Mouse (Mus musculus): ENCODE measurements around the gene Nup188. TPM values are rescaled to one million over a fixed set of nuclear protein-coding genes. Genes with fewer than 3 reads are reported as not detected.

Gene Nup188
- polyA plus RNA-seq, 1 experiment from 2014 or later = 19.5 TPM

DNA sequence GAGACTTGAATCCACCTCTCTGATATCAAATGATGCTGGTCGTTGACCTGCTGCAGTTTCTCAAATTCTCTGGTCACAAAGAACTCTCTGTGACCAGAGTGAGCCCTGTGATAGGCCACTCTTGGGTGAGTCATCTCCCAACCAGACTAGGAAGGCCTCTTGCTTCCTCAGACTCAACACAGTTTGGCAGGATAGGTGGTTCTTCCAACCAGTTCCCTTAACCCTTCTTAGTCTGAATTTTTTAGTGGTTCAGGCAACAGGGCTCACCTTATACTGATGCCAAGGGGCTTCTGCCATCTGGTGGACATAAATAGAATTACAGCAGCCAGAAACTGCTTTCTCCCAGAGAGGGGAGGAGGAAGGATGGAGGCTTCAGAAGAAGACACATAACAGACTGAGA, 16.1 kb upstream of the Nup188 start:
- no peak overlapping the region for H3K9ac ChIP-seq
- WGBS = 70% methylated on average over 1 of the region's 1 CpGs
- ATAC-seq (ENCODE audit: low FRiP score) (peak; percentile 72), DNase-seq (ENCODE audit: low spot score) (peak; percentile 84)
- H3K4me1 ChIP-seq (replicated peaks; ENCODE audit: control insufficient read depth, insufficient read depth, low read length) = peaks cover 11% of the 10 kb centered on the region
- H3K4me2 ChIP-seq (replicated peaks) = no peak overlapping the region
- H3K27ac ChIP-seq = no peak overlapping the region
- no peak overlapping the region for H3K4me3 ChIP-seq (replicated peaks; ENCODE audit: low read length)
- no peaks in the 10 kb centered on the region for H3K27me3 ChIP-seq (ENCODE audit: control insufficient read depth, insufficient read depth, low read length)
- H3K36me3 ChIP-seq (replicated peaks; ENCODE audit: control insufficient read depth, insufficient read depth) = peaks cover 1% of the 10 kb centered on the region
- no peaks in the 10 kb centered on the region for H3K9me3 ChIP-seq (ENCODE audit: control insufficient read depth, low read length)

DNA sequence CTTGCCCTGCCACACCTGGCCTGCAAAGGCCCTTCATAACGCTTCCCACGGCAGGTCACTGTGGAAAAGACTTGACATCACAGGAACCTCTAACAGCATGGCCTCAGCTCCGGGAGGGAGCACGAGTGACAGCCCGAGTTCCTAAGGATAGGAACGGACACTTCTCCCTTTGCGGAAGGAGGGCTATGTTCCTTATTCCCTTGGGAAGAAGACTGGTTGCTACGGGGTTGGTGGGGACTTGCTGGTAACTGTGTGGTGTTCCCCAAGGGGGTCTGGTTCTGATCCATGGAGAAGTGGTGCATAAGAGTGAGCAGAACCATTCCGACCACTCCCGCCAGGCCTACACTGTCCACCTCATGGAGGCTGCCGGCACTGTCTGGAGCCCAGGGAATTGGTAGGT, 5.5 kb upstream of the Nup188 start, which contains the start of gene Gm28038:
Gm28038 (plus strand) TSS at position 301 of the 400 bp plus-strand sequence.
- H3K9ac ChIP-seq = no peak within 1 kb of the TSS
- no peak within 1 kb of the TSS for H3K4me2 ChIP-seq (replicated peaks)
- no peak within 1 kb of the TSS for H3K4me3 ChIP-seq (replicated peaks; ENCODE audit: low read length)
- H3K4me1 ChIP-seq (replicated peaks; ENCODE audit: control insufficient read depth, insufficient read depth, low read length) = peaks cover 8% of the 10 kb centered on the region
- H3K36me3 ChIP-seq (replicated peaks; ENCODE audit: control insufficient read depth, insufficient read depth) = 0 out of 2 replicates have a peak, but pooled peaks cover 11% of the 10 kb centered on the region
- no peak for ATAC-seq (ENCODE audit: low FRiP score)
- DNase-seq (ENCODE audit: low spot score) = no peak
- H3K9me3 ChIP-seq (ENCODE audit: control insufficient read depth, low read length) = no peaks in the 10 kb centered on the region
- no peak within 1 kb of the TSS for H3K27ac ChIP-seq
- no peaks in the 10 kb centered on the region for H3K27me3 ChIP-seq (ENCODE audit: control insufficient read depth, insufficient read depth, low read length)
- 91% methylated on average over 11 of the region's 11 CpGs for WGBS

- H3K36me3 ChIP-seq (replicated peaks; ENCODE audit: control insufficient read depth, insufficient read depth) = 0 out of 2 replicates have a peak, but pooled peaks cover 11% of the 10 kb centered on the region
- no peak overlapping the region for H3K27ac ChIP-seq
- peaks cover 8% of the 10 kb centered on the region for H3K4me1 ChIP-seq (replicated peaks; ENCODE audit: control insufficient read depth, insufficient read depth, low read length)
- no peaks in the 10 kb centered on the region for H3K27me3 ChIP-seq (ENCODE audit: control insufficient read depth, insufficient read depth, low read length)
- WGBS = 84% methylated on average over 3 of the region's 3 CpGs
- no peaks in the 10 kb centered on the region for H3K9me3 ChIP-seq (ENCODE audit: control insufficient read depth, low read length)
- H3K9ac ChIP-seq = no peak overlapping the region
- no peak for DNase-seq (ENCODE audit: low spot score)
- H3K4me2 ChIP-seq (replicated peaks) = no peak overlapping the region
- ATAC-seq (ENCODE audit: low FRiP score) = no peak
- H3K4me3 ChIP-seq (replicated peaks; ENCODE audit: low read length) = no peak overlapping the region
Measured at GRCm38 (mm10) chr2:30281651-30282050, 4.5 kb upstream of the Nup188 start.

DNA sequence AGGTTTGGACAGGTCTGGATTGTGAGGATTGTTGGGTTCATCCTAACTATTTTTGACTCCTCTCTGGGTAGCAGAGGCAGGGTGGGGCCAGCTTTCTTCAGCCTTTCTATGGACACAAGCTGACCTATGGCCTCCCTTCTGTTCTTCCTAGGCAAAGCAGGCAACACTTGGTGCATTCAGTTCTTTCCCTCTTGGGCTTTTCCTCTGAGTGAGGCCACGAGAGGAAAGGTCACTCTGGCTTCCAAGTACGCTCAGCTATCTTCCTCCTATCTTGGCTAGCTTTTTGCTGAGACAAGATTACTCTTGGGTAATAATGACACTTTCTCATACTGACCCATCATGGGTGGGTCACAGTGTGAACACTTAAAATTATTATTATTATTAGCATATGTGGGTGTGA, 3.0 kb upstream of the Nup188 start:
- Histone ChIP-seq H3K27ac (no peak overlapping the region), H3K9ac (no peak overlapping the region), H3K9me3 (ENCODE audit: control insufficient read depth, low read length) (no peaks in the 10 kb centered on the region), H3K4me2 (replicated peaks) (no peak overlapping the region), H3K4me1 (replicated peaks; ENCODE audit: control insufficient read depth, insufficient read depth, low read length) (peaks cover 20% of the 10 kb centered on the region), H3K4me3 (replicated peaks; ENCODE audit: low read length) (no peak overlapping the region), H3K27me3 (ENCODE audit: control insufficient read depth, insufficient read depth, low read length) (no peaks in the 10 kb centered on the region), H3K36me3 (replicated peaks; ENCODE audit: control insufficient read depth, insufficient read depth) (0 out of 2 replicates have a peak, but pooled peaks cover 11% of the 10 kb centered on the region)
- DNase-seq (ENCODE audit: low spot score) (no peak), ATAC-seq (ENCODE audit: low FRiP score) (no peak)
- WGBS = 85% methylated on average over 2 of the region's 2 CpGs

DNA sequence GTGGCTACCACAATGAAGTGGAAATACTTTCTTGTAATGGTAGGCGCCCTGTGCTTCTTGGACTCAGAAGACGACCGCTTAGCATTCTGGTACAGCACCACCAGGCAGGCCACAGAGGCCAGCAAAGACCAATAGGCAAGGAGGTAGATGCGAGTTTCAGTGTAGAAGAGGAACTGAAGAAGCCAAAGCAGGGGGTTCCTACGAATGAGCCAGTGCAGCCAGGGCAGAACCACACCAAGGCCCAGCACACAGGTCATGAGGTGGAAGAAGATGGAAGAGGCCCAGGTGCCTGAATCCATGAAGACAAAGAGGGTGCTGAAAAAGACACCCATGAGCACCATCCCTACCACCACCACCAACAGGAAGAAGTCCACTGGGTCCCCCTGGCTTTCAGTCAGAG, 1.2 kb upstream of the Nup188 start:
- Histone ChIP-seq H3K9me3 (ENCODE audit: control insufficient read depth, low read length) (no peaks in the 10 kb centered on the region), H3K4me1 (replicated peaks; ENCODE audit: control insufficient read depth, insufficient read depth, low read length) (peaks cover 20% of the 10 kb centered on the region), H3K27me3 (ENCODE audit: control insufficient read depth, insufficient read depth, low read length) (no peaks in the 10 kb centered on the region), H3K27ac (no peak overlapping the region), H3K36me3 (replicated peaks; ENCODE audit: control insufficient read depth, insufficient read depth) (0 out of 2 replicates have a peak, but pooled peaks cover 11% of the 10 kb centered on the region), H3K9ac (no peak overlapping the region), H3K4me3 (replicated peaks; ENCODE audit: low read length) (peak overlapping the region; percentile 90), H3K4me2 (replicated peaks) (peak overlapping the region; percentile 92)
- DNase-seq (ENCODE audit: low spot score) (no peak), ATAC-seq (ENCODE audit: low FRiP score) (no peak)
- WGBS = 91% methylated on average over 5 of the region's 5 CpGs

DNA sequence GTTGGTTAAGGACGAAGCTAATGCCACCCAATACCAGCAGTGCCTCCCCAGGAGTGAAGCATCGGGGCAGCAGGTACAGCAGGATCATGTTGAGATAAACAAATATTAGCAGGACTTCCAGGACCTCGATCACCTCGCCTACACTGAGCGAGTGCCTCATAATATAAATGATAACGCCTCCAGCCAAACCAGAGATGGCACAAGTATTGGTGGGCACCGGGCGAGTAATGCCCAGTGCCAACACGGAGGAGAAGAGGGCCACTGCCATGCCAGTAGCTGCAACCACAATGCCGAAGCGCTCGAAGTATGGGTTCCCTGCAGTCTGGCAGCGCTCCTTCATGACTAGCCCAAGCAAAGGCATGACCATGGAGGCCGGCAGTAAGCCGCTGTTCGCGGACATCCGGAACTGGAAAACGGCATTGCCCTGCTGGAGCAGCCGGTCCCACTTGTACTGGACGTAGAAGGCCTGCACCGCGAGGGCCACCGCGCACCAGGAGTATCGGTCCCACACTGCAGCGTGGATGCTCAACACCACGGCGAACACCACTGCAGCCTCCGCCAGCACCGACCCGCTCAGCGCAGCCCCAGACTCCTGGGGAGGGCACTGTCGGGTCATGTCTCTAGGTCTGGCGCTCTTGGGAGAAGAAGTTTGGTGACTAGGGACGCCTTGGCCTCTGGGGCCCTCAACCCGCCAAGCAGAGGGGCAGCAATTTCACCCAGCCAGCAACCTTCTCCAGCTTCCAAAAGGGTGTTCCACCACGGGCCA, 598 bp upstream of the Nup188 start:
- WGBS = 16% methylated on average over 38 of the region's 38 CpGs
- Histone ChIP-seq H3K36me3 (replicated peaks; ENCODE audit: control insufficient read depth, insufficient read depth) (0 out of 2 replicates have a peak, but pooled peaks cover 11% of the 10 kb centered on the region), H3K27ac (peak overlapping the region; percentile 64; the same call in 1 of the 2 replicates), H3K4me2 (replicated peaks) (peak overlapping the region; percentile 92), H3K4me3 (replicated peaks; ENCODE audit: low read length) (peak overlapping the region; percentile 90), H3K4me1 (replicated peaks; ENCODE audit: control insufficient read depth, insufficient read depth, low read length) (peaks cover 20% of the 10 kb centered on the region), H3K27me3 (ENCODE audit: control insufficient read depth, insufficient read depth, low read length) (no peaks in the 10 kb centered on the region), H3K9me3 (ENCODE audit: control insufficient read depth, low read length) (no peaks in the 10 kb centered on the region), H3K9ac (peak overlapping the region; percentile 85)
- DNase-seq (ENCODE audit: low spot score) = no peak
- ATAC-seq (ENCODE audit: low FRiP score) = peak; percentile 76

GRCm38 (mm10) chr2:30287027-30287373, 803 bp downstream of the Nup188 start:
- H3K9ac ChIP-seq = peak overlapping the region; percentile 85
- peaks cover 20% of the 10 kb centered on the region for H3K4me1 ChIP-seq (replicated peaks; ENCODE audit: control insufficient read depth, insufficient read depth, low read length)
- H3K27me3 ChIP-seq (ENCODE audit: control insufficient read depth, insufficient read depth, low read length) = no peaks in the 10 kb centered on the region
- DNase-seq (ENCODE audit: low spot score) (peak; percentile 31), ATAC-seq (ENCODE audit: low FRiP score) (no peak)
- H3K4me2 ChIP-seq (replicated peaks) = peak overlapping the region; percentile 92
- H3K27ac ChIP-seq = peak overlapping the region; percentile 51; the same call in 1 of the 2 replicates
- H3K4me3 ChIP-seq (replicated peaks; ENCODE audit: low read length) = peak overlapping the region; percentile 90
- H3K9me3 ChIP-seq (ENCODE audit: control insufficient read depth, low read length) = no peaks in the 10 kb centered on the region
- 0 out of 2 replicates have a peak, but pooled peaks cover 11% of the 10 kb centered on the region for H3K36me3 ChIP-seq (replicated peaks; ENCODE audit: control insufficient read depth, insufficient read depth)
- under 1% methylated on average over 10 of the region's 10 CpGs for WGBS

DNA sequence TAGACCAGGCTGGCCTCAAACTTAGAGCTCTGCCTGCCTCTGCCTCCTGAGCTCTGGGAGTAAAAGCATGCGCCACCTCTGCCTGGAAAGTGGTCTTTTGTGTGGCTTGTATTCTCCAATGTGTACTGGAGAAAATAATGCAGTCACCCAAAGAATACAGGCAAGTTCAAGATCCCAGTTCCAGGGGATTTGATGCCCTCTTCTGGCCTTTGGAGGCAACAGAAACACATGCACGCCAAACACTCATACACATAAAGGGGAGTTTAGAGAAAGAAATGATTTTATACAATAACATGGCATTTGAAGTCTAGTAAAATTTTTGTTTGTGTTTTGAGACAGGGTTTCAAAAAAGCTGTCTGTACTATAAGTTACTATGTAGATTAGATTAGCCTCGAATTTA, 13.3 kb downstream of the Nup188 start:
- Histone ChIP-seq H3K9ac (no peak overlapping the region), H3K27ac (no peak overlapping the region), H3K27me3 (ENCODE audit: control insufficient read depth, insufficient read depth, low read length) (no peaks in the 10 kb centered on the region), H3K9me3 (ENCODE audit: control insufficient read depth, low read length) (no peaks in the 10 kb centered on the region), H3K4me2 (replicated peaks) (no peak overlapping the region), H3K4me3 (replicated peaks; ENCODE audit: low read length) (no peak overlapping the region), H3K36me3 (replicated peaks; ENCODE audit: control insufficient read depth, insufficient read depth) (peaks cover 76% of the 10 kb centered on the region), H3K4me1 (replicated peaks; ENCODE audit: control insufficient read depth, insufficient read depth, low read length) (no peaks in the 10 kb centered on the region)
- 87% methylated on average over 3 of the region's 3 CpGs for WGBS
- ATAC-seq (ENCODE audit: low FRiP score) = no peak
- DNase-seq (ENCODE audit: low spot score) = no peak

- Histone ChIP-seq H3K27ac (no peak overlapping the region), H3K9ac (no peak overlapping the region), H3K4me2 (replicated peaks) (no peak overlapping the region), H3K4me1 (replicated peaks; ENCODE audit: control insufficient read depth, insufficient read depth, low read length) (no peaks in the 10 kb centered on the region), H3K27me3 (ENCODE audit: control insufficient read depth, insufficient read depth, low read length) (no peaks in the 10 kb centered on the region), H3K4me3 (replicated peaks; ENCODE audit: low read length) (no peak overlapping the region), H3K36me3 (replicated peaks; ENCODE audit: control insufficient read depth, insufficient read depth) (peaks cover 81% of the 10 kb centered on the region), H3K9me3 (ENCODE audit: control insufficient read depth, low read length) (no peaks in the 10 kb centered on the region)
- WGBS = 94% methylated on average over 5 of the region's 5 CpGs
- DNase-seq (ENCODE audit: low spot score) (no peak), ATAC-seq (ENCODE audit: low FRiP score) (no peak)
Measured at GRCm38 (mm10) chr2:30299966-30300365, 13.8 kb downstream of the Nup188 start.
